Mouse (Mus musculus): ENCODE data around the gene Gls2.
"Not testable (repeated sequence)": the region's sequence is repeated elsewhere in the genome, so short reads cannot be mapped to it uniquely, and the experiment has no call there.

Gls2 gene

GRCm38 (mm10) chr10:128194024-128194550 is at the start of gene Gls2:
TSS of gene Gls2 (plus strand) at chr10:128194457.
- DNase-seq, result peak; percentile 98 to 99

- no peak for DNase-seq
These were observed 49.3 kb upstream of the Gls2 start for GRCm38 (mm10) chr10:128144961-128145360.

- DNase-seq, result peak; percentile 34 to 46
These were observed 45.4 kb upstream of the Gls2 start for GRCm38 (mm10) chr10:128148789-128149365.

- DNase-seq, result peak; percentile 88 to 93
These were observed 44.7 kb upstream of the Gls2 start for GRCm38 (mm10) chr10:128149592-128149991.

- peak; percentile 75 to 83 for DNase-seq
These were observed 43.3 kb upstream of the Gls2 start for GRCm38 (mm10) chr10:128150941-128151340.

- peak in 1 of 2 experiments; percentile 19 for DNase-seq
These were observed 40.3 kb upstream of the Gls2 start for GRCm38 (mm10) chr10:128153978-128154377.

- not testable (repeated sequence) for DNase-seq
These were observed 28.5 kb upstream of the Gls2 start for GRCm38 (mm10) chr10:128165726-128166125.

GRCm38 (mm10) chr10:128167091-128167490 is 27.2 kb upstream of the Gls2 start:
- DNase-seq, result no peak

- not testable (repeated sequence) for DNase-seq
These were observed 22.9 kb upstream of the Gls2 start for GRCm38 (mm10) chr10:128171348-128171747.

- no peak for DNase-seq
These were observed 19.0 kb upstream of the Gls2 start for GRCm38 (mm10) chr10:128175302-128175701.

GRCm38 (mm10) chr10:128175996-128176755 is 18.1 kb upstream of the Gls2 start:
- DNase-seq, result peak; percentile 77 to 85

- DNase-seq, result no peak
These were observed 16.9 kb upstream of the Gls2 start for GRCm38 (mm10) chr10:128177316-128177715.

- DNase-seq, result peak; percentile 22 to 55
These were observed 14.3 kb upstream of the Gls2 start, which contains the start of gene Rbms2 for GRCm38 (mm10) chr10:128179989-128180388. TSS of gene Rbms2 (minus strand) at chr10:128180297.

- DNase-seq, result no peak
These were observed 10.0 kb upstream of the Gls2 start for GRCm38 (mm10) chr10:128184296-128184695.

GRCm38 (mm10) chr10:128185277-128185940 is 8.8 kb upstream of the Gls2 start:
- DNase-seq, result peak in 1 of 2 experiments; percentile 16

GRCm38 (mm10) chr10:128185959-128186358 is 8.3 kb upstream of the Gls2 start:
- peak; percentile 90 to 91 for DNase-seq

GRCm38 (mm10) chr10:128187181-128187605 is 7.1 kb upstream of the Gls2 start:
- DNase-seq, result no peak

GRCm38 (mm10) chr10:128188242-128188877 is 5.9 kb upstream of the Gls2 start:
- DNase-seq, result peak; percentile 88 to 89

- DNase-seq, result no peak
These were observed 2.8 kb upstream of the Gls2 start for GRCm38 (mm10) chr10:128191472-128191871.

GRCm38 (mm10) chr10:128192030-128192766 is 2.1 kb upstream of the Gls2 start:
- DNase-seq, result not testable (repeated sequence)

GRCm38 (mm10) chr10:128193113-128193512 is 1.1 kb upstream of the Gls2 start:
- no peak for DNase-seq

All from kidney, postnatal 4 days (tissue).